Mouse (Mus musculus): ENCODE results near the gene Ptprh. TPM values are rescaled to one million over a fixed set of nuclear protein-coding genes. Genes with fewer than 3 reads are reported as not detected.

Gene Ptprh
- polyA plus RNA-seq, 1 experiment from 2014 or later = not detected

- H3K4me2 ChIP-seq (ENCODE audit: low read length) = no peak overlapping the region
- peaks cover 92% of the 10 kb centered on the region for H3K36me3 ChIP-seq (ENCODE audit: control insufficient read depth, insufficient read depth, low read length)
- H3K27me3 ChIP-seq (ENCODE audit: control insufficient read depth, insufficient read depth, low read length) = no peaks in the 10 kb centered on the region
These were observed 38.1 kb upstream of the Ptprh start for GRCm38 (mm10) chr7:4641956-4642355.

GRCm38 (mm10) chr7:4641155-4641554 is 37.3 kb upstream of the Ptprh start:
- Histone ChIP-seq H3K9me3 (ENCODE audit: control insufficient read depth, low read length) (no peaks in the 10 kb centered on the region), H3K36me3 (ENCODE audit: control insufficient read depth, insufficient read depth, low read length) (peaks cover 91% of the 10 kb centered on the region), H3K27me3 (ENCODE audit: control insufficient read depth, insufficient read depth, low read length) (no peaks in the 10 kb centered on the region), H3K27ac (replicated peaks in 1 of 2; ENCODE audit: control insufficient read depth in 1 of 2, insufficient read depth in 1 of 2, low read depth in 2 of 2, low read length in 2 of 2) (no peak overlapping the region), H3K9ac (ENCODE audit: low read length) (no peak overlapping the region), H3K4me3 (ENCODE audit: control insufficient read depth in 1 of 2, insufficient read depth in 1 of 2, low read depth in 1 of 2, low read length in 2 of 2) (no peak overlapping the region), H3K4me2 (ENCODE audit: low read length) (no peak overlapping the region), H3K4me1 (ENCODE audit: control insufficient read depth in 2 of 2, insufficient read depth in 2 of 2, low read length in 2 of 2) (no peaks in the 10 kb centered on the region)
- WGBS = 76% methylated on average over 11 of the region's 11 CpGs
- no peak for ATAC-seq (ENCODE audit: insufficient number of reproducible peaks, insufficient read depth, low FRiP score, low read depth)

More at GRCm38 (mm10) chr7:4641956-4642355, 38.1 kb upstream of the Ptprh start:
- Histone ChIP-seq H3K27ac (replicated peaks in 1 of 2; ENCODE audit: control insufficient read depth in 1 of 2, insufficient read depth in 1 of 2, low read depth in 2 of 2, low read length in 2 of 2) (no peak overlapping the region), H3K9me3 (ENCODE audit: control insufficient read depth, low read length) (no peaks in the 10 kb centered on the region), H3K9ac (ENCODE audit: low read length) (no peak overlapping the region), H3K4me1 (ENCODE audit: control insufficient read depth in 2 of 2, insufficient read depth in 2 of 2, low read length in 2 of 2) (peaks cover 1 to 3% of the 10 kb centered on the region in 2 experiments; a peak in 2 of 4 replicates), H3K4me3 (ENCODE audit: control insufficient read depth in 1 of 2, insufficient read depth in 1 of 2, low read depth in 1 of 2, low read length in 2 of 2) (no peak overlapping the region)
- WGBS = 83% methylated on average over 7 of the region's 7 CpGs
- ATAC-seq (ENCODE audit: insufficient number of reproducible peaks, insufficient read depth, low FRiP score, low read depth) = no peak

- no peak overlapping the region for H3K4me3 ChIP-seq (ENCODE audit: control insufficient read depth in 1 of 2, insufficient read depth in 1 of 2, low read depth in 1 of 2, low read length in 2 of 2)
- no peak for ATAC-seq (ENCODE audit: insufficient number of reproducible peaks, insufficient read depth, low FRiP score, low read depth)
- no peaks in the 10 kb centered on the region for H3K9me3 ChIP-seq (ENCODE audit: control insufficient read depth, low read length)
- no peaks in the 10 kb centered on the region for H3K27me3 ChIP-seq (ENCODE audit: control insufficient read depth, insufficient read depth, low read length)
- no peak overlapping the region for H3K27ac ChIP-seq (replicated peaks in 1 of 2; ENCODE audit: control insufficient read depth in 1 of 2, insufficient read depth in 1 of 2, low read depth in 2 of 2, low read length in 2 of 2)
- H3K4me1 ChIP-seq (ENCODE audit: control insufficient read depth in 2 of 2, insufficient read depth in 2 of 2, low read length in 2 of 2) = no peaks in the 10 kb centered on the region
- H3K9ac ChIP-seq (ENCODE audit: low read length) = no peak overlapping the region
- 81% methylated on average over 4 of the region's 4 CpGs for WGBS
- peaks cover 91% of the 10 kb centered on the region for H3K36me3 ChIP-seq (ENCODE audit: control insufficient read depth, insufficient read depth, low read length)
- no peak overlapping the region for H3K4me2 ChIP-seq (ENCODE audit: low read length)
These were observed 32.3 kb upstream of the Ptprh start for GRCm38 (mm10) chr7:4636179-4636578.

GRCm38 (mm10) chr7:4631031-4631430 is 27.2 kb upstream of the Ptprh start, which contains the start of gene Tmem86b:
TSS of gene Tmem86b (minus strand) at chr7:4631422.
- H3K4me2 ChIP-seq (ENCODE audit: low read length) = no peak within 1 kb of the TSS
- no peak within 1 kb of the TSS for H3K4me3 ChIP-seq (ENCODE audit: control insufficient read depth in 1 of 2, insufficient read depth in 1 of 2, low read depth in 1 of 2, low read length in 2 of 2)
- no peak within 1 kb of the TSS for H3K27ac ChIP-seq (replicated peaks in 1 of 2; ENCODE audit: control insufficient read depth in 1 of 2, insufficient read depth in 1 of 2, low read depth in 2 of 2, low read length in 2 of 2)
- 84% methylated on average over 4 of the region's 4 CpGs for WGBS
- H3K4me1 ChIP-seq (ENCODE audit: control insufficient read depth in 2 of 2, insufficient read depth in 2 of 2, low read length in 2 of 2) = no peaks in the 10 kb centered on the region
- no peak within 1 kb of the TSS for H3K9ac ChIP-seq (ENCODE audit: low read length)
- ATAC-seq (ENCODE audit: insufficient number of reproducible peaks, insufficient read depth, low FRiP score, low read depth) = no peak
- no peaks in the 10 kb centered on the region for H3K27me3 ChIP-seq (ENCODE audit: control insufficient read depth, insufficient read depth, low read length)
- H3K9me3 ChIP-seq (ENCODE audit: control insufficient read depth, low read length) = no peaks in the 10 kb centered on the region
- H3K36me3 ChIP-seq (ENCODE audit: control insufficient read depth, insufficient read depth, low read length) = peaks cover 76% of the 10 kb centered on the region

GRCm38 (mm10) chr7:4630198-4630597 is 26.4 kb upstream of the Ptprh start:
- no peaks in the 10 kb centered on the region for H3K27me3 ChIP-seq (ENCODE audit: control insufficient read depth, insufficient read depth, low read length)
- no peak for ATAC-seq (ENCODE audit: insufficient number of reproducible peaks, insufficient read depth, low FRiP score, low read depth)
- WGBS = 67% methylated on average over 1 of the region's 1 CpGs
- no peaks in the 10 kb centered on the region for H3K4me1 ChIP-seq (ENCODE audit: control insufficient read depth in 2 of 2, insufficient read depth in 2 of 2, low read length in 2 of 2)
- no peak overlapping the region for H3K9ac ChIP-seq (ENCODE audit: low read length)
- H3K27ac ChIP-seq (replicated peaks in 1 of 2; ENCODE audit: control insufficient read depth in 1 of 2, insufficient read depth in 1 of 2, low read depth in 2 of 2, low read length in 2 of 2) = no peak overlapping the region
- H3K9me3 ChIP-seq (ENCODE audit: control insufficient read depth, low read length) = no peaks in the 10 kb centered on the region
- no peak overlapping the region; the same call in 1 of the 2 replicates for H3K4me2 ChIP-seq (ENCODE audit: low read length)
- H3K4me3 ChIP-seq (ENCODE audit: control insufficient read depth in 1 of 2, insufficient read depth in 1 of 2, low read depth in 1 of 2, low read length in 2 of 2) = no peak overlapping the region
- peaks cover 68% of the 10 kb centered on the region for H3K36me3 ChIP-seq (ENCODE audit: control insufficient read depth, insufficient read depth, low read length)

- Histone ChIP-seq H3K4me2 (ENCODE audit: low read length) (no peak overlapping the region; the same call in 1 of the 2 replicates), H3K27ac (replicated peaks in 1 of 2; ENCODE audit: control insufficient read depth in 1 of 2, insufficient read depth in 1 of 2, low read depth in 2 of 2, low read length in 2 of 2) (no peak overlapping the region), H3K9ac (ENCODE audit: low read length) (no peak overlapping the region), H3K27me3 (ENCODE audit: control insufficient read depth, insufficient read depth, low read length) (no peaks in the 10 kb centered on the region), H3K4me1 (ENCODE audit: control insufficient read depth in 2 of 2, insufficient read depth in 2 of 2, low read length in 2 of 2) (no peaks in the 10 kb centered on the region), H3K9me3 (ENCODE audit: control insufficient read depth, low read length) (no peaks in the 10 kb centered on the region), H3K4me3 (ENCODE audit: control insufficient read depth in 1 of 2, insufficient read depth in 1 of 2, low read depth in 1 of 2, low read length in 2 of 2) (no peak overlapping the region), H3K36me3 (ENCODE audit: control insufficient read depth, insufficient read depth, low read length) (peaks cover 63% of the 10 kb centered on the region)
- no peak for ATAC-seq (ENCODE audit: insufficient number of reproducible peaks, insufficient read depth, low FRiP score, low read depth)
- WGBS = 79% methylated on average over 5 of the region's 5 CpGs
These were observed 25.7 kb upstream of the Ptprh start for GRCm38 (mm10) chr7:4629586-4629985.

DNA sequence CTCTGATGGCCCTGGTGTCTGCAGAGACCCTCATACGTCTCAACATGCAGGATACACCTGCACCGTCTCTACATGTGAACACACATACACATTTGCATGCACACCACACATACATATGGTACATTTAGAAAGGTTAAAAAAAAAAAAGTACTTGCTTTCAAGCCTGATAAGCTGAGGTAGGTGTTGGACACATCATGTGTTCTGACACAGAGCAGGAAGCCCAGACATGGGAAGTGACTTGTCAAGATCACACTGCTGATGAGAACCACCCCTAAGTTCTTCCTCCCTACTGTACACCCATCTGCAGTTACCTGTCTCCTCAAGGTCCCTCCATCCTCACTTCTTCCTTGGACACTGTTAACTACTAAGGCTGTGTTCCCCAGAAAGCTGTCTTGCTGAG is 22.1 kb upstream of the Ptprh start:
- no peak for ATAC-seq (ENCODE audit: insufficient number of reproducible peaks, insufficient read depth, low FRiP score, low read depth)
- H3K27ac ChIP-seq (replicated peaks in 1 of 2; ENCODE audit: control insufficient read depth in 1 of 2, insufficient read depth in 1 of 2, low read depth in 2 of 2, low read length in 2 of 2) = no peak overlapping the region
- no peak overlapping the region for H3K9ac ChIP-seq (ENCODE audit: low read length)
- no peak overlapping the region for H3K4me3 ChIP-seq (ENCODE audit: control insufficient read depth in 1 of 2, insufficient read depth in 1 of 2, low read depth in 1 of 2, low read length in 2 of 2)
- H3K9me3 ChIP-seq (ENCODE audit: control insufficient read depth, low read length) = no peaks in the 10 kb centered on the region
- no peak overlapping the region for H3K4me2 ChIP-seq (ENCODE audit: low read length)
- 83% methylated on average over 2 of the region's 2 CpGs for WGBS
- peaks cover 28% of the 10 kb centered on the region for H3K36me3 ChIP-seq (ENCODE audit: control insufficient read depth, insufficient read depth, low read length)
- H3K27me3 ChIP-seq (ENCODE audit: control insufficient read depth, insufficient read depth, low read length) = no peaks in the 10 kb centered on the region
- no peaks in the 10 kb centered on the region for H3K4me1 ChIP-seq (ENCODE audit: control insufficient read depth in 2 of 2, insufficient read depth in 2 of 2, low read length in 2 of 2)

- no peak overlapping the region for H3K4me2 ChIP-seq (ENCODE audit: low read length)
- no peaks in the 10 kb centered on the region for H3K27me3 ChIP-seq (ENCODE audit: control insufficient read depth, insufficient read depth, low read length)
- no peak overlapping the region for H3K9ac ChIP-seq (ENCODE audit: low read length)
- ATAC-seq (ENCODE audit: insufficient number of reproducible peaks, insufficient read depth, low FRiP score, low read depth) = no peak
- no peaks in the 10 kb centered on the region for H3K4me1 ChIP-seq (ENCODE audit: control insufficient read depth in 2 of 2, insufficient read depth in 2 of 2, low read length in 2 of 2)
- no peak overlapping the region for H3K4me3 ChIP-seq (ENCODE audit: control insufficient read depth in 1 of 2, insufficient read depth in 1 of 2, low read depth in 1 of 2, low read length in 2 of 2)
- 43% methylated on average over 1 of the region's 1 CpGs for WGBS
- no peak overlapping the region for H3K27ac ChIP-seq (replicated peaks in 1 of 2; ENCODE audit: control insufficient read depth in 1 of 2, insufficient read depth in 1 of 2, low read depth in 2 of 2, low read length in 2 of 2)
- H3K9me3 ChIP-seq (ENCODE audit: control insufficient read depth, low read length) = no peaks in the 10 kb centered on the region
- H3K36me3 ChIP-seq (ENCODE audit: control insufficient read depth, insufficient read depth, low read length) = peaks cover 12% of the 10 kb centered on the region
These were observed 20.5 kb upstream of the Ptprh start for GRCm38 (mm10) chr7:4624343-4624742.

All from heart, embryonic 14.5 days (tissue).